Mouse (Mus musculus) layer of hippocampus, adult 2 months (tissue): Measurements from ENCODE around the gene Agrn. TPM values are rescaled to one million over a fixed set of nuclear protein-coding genes. Genes with fewer than 3 reads are reported as not detected.

Source experiments
- DNase-seq, 2 experiments: peaks; one replicate each; pipeline ENCODE4 v3.0.0; 2022; ENCODE audit warnings: low spot score in 2 of 2
- H3K27ac ChIP-seq: fragments of 200-600 bp; 2 replicates; pipeline ENCODE4 v1.8.1; 2022
- H3K4me3 ChIP-seq: fragments of 200-600 bp; 2 replicates; pipeline ENCODE4 v1.8.1; 2022; ENCODE audit warnings: mild to moderate bottlenecking
- CTCF ChIP-seq: fragments of 200-600 bp; conservative IDR thresholded peaks from 2 replicates; pipeline ENCODE4 v1.8.1; 2022; ENCODE audit warnings: antibody characterized with exemption, mild to moderate bottlenecking, moderate library complexity
- total RNA-seq, 2 experiments: library from RNA; stranded (reverse); gene quantifications; 2 replicates each; pipeline ENCODE4 v1.2.3; 2021

Agrn gene
- total RNA-seq, 2 experiments from 2014 or later = 146 to 148 TPM

- H3K4me3 ChIP-seq = peak overlapping the region; percentile 79
- peak overlapping the region; percentile 85 for H3K27ac ChIP-seq
- DNase-seq = peak in 1 of 2 experiments; percentile 40
- no peak for TF ChIP-seq CTCF
These were observed 1.1 kb downstream of the Agrn start for GRCm38 (mm10) chr4:156195927-156196870.

GRCm38 (mm10) chr4:156194346-156194745 is 2.9 kb downstream of the Agrn start:
- Histone ChIP-seq H3K27ac (no peak overlapping the region), H3K4me3 (no peak overlapping the region)
- DNase-seq = no peak
- TF ChIP-seq CTCF = no peak

- no peak for DNase-seq
- H3K27ac ChIP-seq = no peak overlapping the region
- no peak overlapping the region for H3K4me3 ChIP-seq
- TF ChIP-seq CTCF = no peak
These were observed 3.4 kb downstream of the Agrn start for GRCm38 (mm10) chr4:156193906-156194305.

- no peak for DNase-seq
- H3K27ac ChIP-seq = peak overlapping the region; percentile 8; the same call in 1 of the 2 replicates
- TF ChIP-seq CTCF = no peak
These were observed 4.1 kb downstream of the Agrn start for GRCm38 (mm10) chr4:156193200-156193590.

GRCm38 (mm10) chr4:156192421-156193199 is 4.7 kb downstream of the Agrn start:
- DNase-seq = peak in 1 of 2 experiments; percentile 25
- peak overlapping the region; percentile 8; the same call in 1 of the 2 replicates for H3K27ac ChIP-seq

More at GRCm38 (mm10) chr4:156193200-156193590, 4.1 kb downstream of the Agrn start:
- H3K4me3 ChIP-seq = no peak overlapping the region

GRCm38 (mm10) chr4:156188811-156189323 is 8.4 kb downstream of the Agrn start:
- peak in 1 of 2 experiments; percentile 34 for DNase-seq
- TF ChIP-seq CTCF = peak; percentile 24; the same call in 1 of the 2 replicates
- peak overlapping the region; percentile 79 for H3K27ac ChIP-seq
- H3K4me3 ChIP-seq = no peak overlapping the region

More at GRCm38 (mm10) chr4:156192421-156193199, 4.7 kb downstream of the Agrn start:
- H3K4me3 ChIP-seq = no peak overlapping the region
- TF ChIP-seq CTCF = no peak

GRCm38 (mm10) chr4:156188162-156188810 is 9.0 kb downstream of the Agrn start:
- no peak overlapping the region for H3K4me3 ChIP-seq
- TF ChIP-seq CTCF = no peak
- peak overlapping the region; percentile 79 for H3K27ac ChIP-seq
- no peak for DNase-seq

GRCm38 (mm10) chr4:156185950-156186850 is 11.1 kb downstream of the Agrn start:
- peak overlapping the region; percentile 94 for H3K27ac ChIP-seq

GRCm38 (mm10) chr4:156185456-156185949 is 11.8 kb downstream of the Agrn start:
- Histone ChIP-seq H3K27ac (peak overlapping the region; percentile 94), H3K4me3 (peak overlapping the region; percentile 63)
- DNase-seq = peak in 1 of 2 experiments; percentile 26
- no peak for TF ChIP-seq CTCF

More at GRCm38 (mm10) chr4:156185950-156186850, 11.1 kb downstream of the Agrn start:
- peak; percentile 24 for TF ChIP-seq CTCF
- peak; percentile 49 to 54 for DNase-seq
- peak overlapping the region; percentile 63 for H3K4me3 ChIP-seq

- H3K27ac ChIP-seq = peak overlapping the region; percentile 94
- H3K4me3 ChIP-seq = peak overlapping the region; percentile 63
- no peak for TF ChIP-seq CTCF
- no peak for DNase-seq
These were observed 12.9 kb downstream of the Agrn start for GRCm38 (mm10) chr4:156184291-156184954.
